Mouse (Mus musculus) limb, embryonic 14.5 days (tissue): ENCODE results near the gene Kif1c. TPM values are rescaled to one million over a fixed set of nuclear protein-coding genes. Genes with fewer than 3 reads are reported as not detected.

Experiments used
- ATAC-seq: fragments of 200-750 bp; cut with Nextera tagmentation; 2 replicates; pipeline ENCODE4 v1.8.0; 2017; ENCODE audit warnings: low read depth, moderate number of reproducible peaks, moderate TSS enrichment; ENCODE audit not compliant: low FRiP score
- DNase-seq: peaks from one replicate; pipeline ENCODE4 v3.0.0-alpha.2; 2015; ENCODE audit warnings: low spot score
- H3K27ac ChIP-seq: fragments of 300-500 bp; sonication (generic); replicated peaks from 2 replicates; pipeline ENCODE4 v1.5.1; 2014; ENCODE audit warnings: low read depth, mild to moderate bottlenecking, low read length, moderate library complexity, mixed read lengths
- H3K27me3 ChIP-seq: fragments of 300-500 bp; sonication (generic); 2 replicates; pipeline ENCODE4 v1.6.1; 2014; ENCODE audit warnings: low read length, mixed read lengths; ENCODE audit not compliant: control insufficient read depth, insufficient read depth
- H3K36me3 ChIP-seq: fragments of 300-500 bp; sonication (generic); 2 replicates; pipeline ENCODE4 v1.6.1; 2014; ENCODE audit warnings: mild to moderate bottlenecking, low read length, moderate library complexity, mixed read lengths; ENCODE audit not compliant: control insufficient read depth, insufficient read depth
- H3K4me1 ChIP-seq: fragments of 300-500 bp; sonication (generic); 2 replicates; pipeline ENCODE4 v1.6.1; 2014; ENCODE audit warnings: antibody characterized with exemption, low read length, mixed read lengths; ENCODE audit not compliant: control insufficient read depth, insufficient read depth
- H3K4me2 ChIP-seq: fragments of 300-500 bp; sonication (generic); replicated peaks from 2 replicates; pipeline ENCODE4 v1.6.1; 2014; ENCODE audit warnings: low read depth, mild to moderate bottlenecking, low read length, moderate library complexity; ENCODE audit not compliant: severe bottlenecking
- H3K4me3 ChIP-seq: fragments of 300-500 bp; sonication (generic); replicated peaks from 2 replicates; pipeline ENCODE4 v1.5.1; 2014; ENCODE audit warnings: low read length
- H3K9ac ChIP-seq: fragments of 300-500 bp; sonication (generic); 2 replicates; pipeline ENCODE4 v1.6.1; 2014; ENCODE audit warnings: mild to moderate bottlenecking, low read depth, low read length, moderate library complexity; ENCODE audit not compliant: severe bottlenecking
- H3K9me3 ChIP-seq: fragments of 300-500 bp; sonication (generic); 2 replicates; pipeline ENCODE4 v1.6.1; 2016; ENCODE audit warnings: low read length; ENCODE audit not compliant: control insufficient read depth
- POLR2A ChIP-seq: fragments of 200-500 bp; IDR thresholded peaks from 2 replicates; pipeline ENCODE4 v1.8.0; 2012; ENCODE audit warnings: inconsistent platforms, mild to moderate bottlenecking, moderate library complexity, borderline replicate concordance; ENCODE audit not compliant: insufficient read depth, insufficient read length; ENCODE audit errors: extremely low read depth
- WGBS: fragments of 180-500 bp; shearing (Covaris S2); extraction: QIAGEN DNeasy Blood & Tissue Kit; methylation state at CpG from one replicate; pipeline ENCODE4 v1.1.7; 2014; 5-methylcytosine and 5-hydroxymethylcytosine counted together
- polyA plus RNA-seq, 2 experiments: library from polyadenylated mRNA; depleted of rRNA in 1 of 2; stranded (reverse) in 1 of 2; unstranded in 1 of 2; fragments of >200 nt; fragmentation: Nextera tagmentation in 1 of 2; extraction: Ambion mirVana in 1 of 2; gene quantifications; 2 replicates each; pipeline versions ENCODE4 v1.2.1 to v1.2.3; 2012 to 2014

Kif1c gene
- polyA plus RNA-seq, 2 experiments, result 14.6 to 45.8 TPM

- peaks cover 37% of the 10 kb centered on the region for H3K36me3 ChIP-seq
- no peaks in the 10 kb centered on the region for H3K9me3 ChIP-seq
- no peak overlapping the region for H3K27ac ChIP-seq
- DNase-seq (no peak), ATAC-seq (no peak)
- no peak for TF ChIP-seq POLR2A
- H3K4me1 ChIP-seq, result peaks cover 10% of the 10 kb centered on the region
- 78% methylated on average over 6 of the region's 6 CpGs for WGBS
- peak overlapping the region; percentile 85 for H3K4me2 ChIP-seq
- H3K27me3 ChIP-seq, result no peaks in the 10 kb centered on the region
- peak overlapping the region; percentile 25; the same call in 1 of the 2 replicates for H3K9ac ChIP-seq
- no peak overlapping the region for H3K4me3 ChIP-seq
These were observed 1.8 kb downstream of the Kif1c start for GRCm38 (mm10) chr11:70701984-70702733.

- ATAC-seq, result no peak
- Histone ChIP-seq H3K4me3 (no peak overlapping the region), H3K9me3 (no peaks in the 10 kb centered on the region), H3K27ac (no peak overlapping the region), H3K9ac (0 out of 2 replicates have a peak overlapping the region, but pooled peaks have one; percentile 7), H3K4me1 (peaks cover 10% of the 10 kb centered on the region), H3K4me2 (no peak overlapping the region; the same call in 1 of the 2 replicates), H3K36me3 (peaks cover 44% of the 10 kb centered on the region), H3K27me3 (no peaks in the 10 kb centered on the region)
- WGBS, result 73% methylated on average over 4 of the region's 6 CpGs
- no peak for DNase-seq
- TF ChIP-seq POLR2A, result no peak
These were observed 2.4 kb downstream of the Kif1c start for GRCm38 (mm10) chr11:70702781-70703180.

- Histone ChIP-seq H3K9ac (no peak overlapping the region), H3K4me1 (peaks cover 8% of the 10 kb centered on the region), H3K27ac (no peak overlapping the region), H3K9me3 (no peaks in the 10 kb centered on the region), H3K36me3 (peaks cover 76% of the 10 kb centered on the region), H3K27me3 (no peaks in the 10 kb centered on the region), H3K4me2 (no peak overlapping the region), H3K4me3 (no peak overlapping the region)
- ATAC-seq (no peak), DNase-seq (no peak)
- 84% methylated on average over 3 of the region's 3 CpGs for WGBS
- TF ChIP-seq POLR2A, result no peak
These were observed 5.8 kb downstream of the Kif1c start for GRCm38 (mm10) chr11:70706127-70706526.

GRCm38 (mm10) chr11:70711026-70711425 lies 10.7 kb downstream of the Kif1c start:
- Histone ChIP-seq H3K4me1 (no peaks in the 10 kb centered on the region), H3K9ac (no peak overlapping the region), H3K36me3 (peaks cover 85% of the 10 kb centered on the region), H3K27ac (no peak overlapping the region), H3K27me3 (no peaks in the 10 kb centered on the region), H3K4me2 (no peak overlapping the region), H3K4me3 (no peak overlapping the region), H3K9me3 (no peaks in the 10 kb centered on the region)
- WGBS, result 92% methylated on average over 10 of the region's 10 CpGs
- no peak for ATAC-seq
- DNase-seq, result no peak
- TF ChIP-seq POLR2A, result no peak

- no peak overlapping the region for H3K4me3 ChIP-seq
- no peak overlapping the region for H3K9ac ChIP-seq
- no peak overlapping the region for H3K4me2 ChIP-seq
- 84% methylated on average over 6 of the region's 6 CpGs for WGBS
- ATAC-seq (no peak), DNase-seq (no peak)
- H3K27me3 ChIP-seq, result no peaks in the 10 kb centered on the region
- H3K9me3 ChIP-seq, result no peaks in the 10 kb centered on the region
- H3K4me1 ChIP-seq, result no peaks in the 10 kb centered on the region
- H3K27ac ChIP-seq, result no peak overlapping the region
- H3K36me3 ChIP-seq, result peaks cover 84% of the 10 kb centered on the region
- no peak for TF ChIP-seq POLR2A
These were observed 12.9 kb downstream of the Kif1c start for GRCm38 (mm10) chr11:70713222-70713621.
